Mouse (Mus musculus): ENCODE measurements at regions not wholly inside any gene's neighbourhood (a gene's known extent, or its start where the extent isn't known, plus 50 kb on each side); places are given as distances from the start of the nearest gene placed in this dataset.

- TF ChIP-seq POLR2A (IDR thresholded peaks at IDR 0.05; ENCODE audit: insufficient read length, low read depth) (no peak), TCF3 (IDR thresholded peaks at IDR 0.05; ENCODE audit: insufficient read length, low read depth) (no peak), SRF (IDR thresholded peaks at IDR 0.05; ENCODE audit: control insufficient read depth, insufficient read length, low read depth) (no peak), USF1 (IDR thresholded peaks at IDR 0.05; ENCODE audit: low read depth) (no peak), MAX (IDR thresholded peaks at IDR 0.05; ENCODE audit: low read depth) (no peak)
These were observed 650.2 kb downstream of the Diaph3 start for GRCm38 (mm10) chr14:86490826-86491225.

Measured in myocyte (in vitro differentiated cells).